Mouse (Mus musculus) midbrain, embryonic 16.5 days (tissue): Measurements from ENCODE around the gene Zcchc14. TPM values are rescaled to one million over a fixed set of nuclear protein-coding genes. Genes with fewer than 3 reads are reported as not detected.
"Not testable (repeated sequence)": the region's sequence is repeated elsewhere in the genome, so short reads cannot be mapped to it uniquely, and the experiment has no call there.

Source experiments
- ATAC-seq: fragments of 200-750 bp; cut with Nextera tagmentation; 2 replicates; pipeline ENCODE4 v1.8.0; 2017; ENCODE audit warnings: moderate TSS enrichment
- H3K27ac ChIP-seq: fragments of 300-500 bp; sonication (generic); 2 replicates; pipeline ENCODE4 v1.5.1; 2014; ENCODE audit warnings: mild to moderate bottlenecking, low read length, mixed read lengths
- H3K27me3 ChIP-seq: fragments of 300-500 bp; sonication (generic); 2 replicates; pipeline ENCODE4 v1.6.1; 2014; ENCODE audit warnings: low read depth, low read length, mixed read lengths; ENCODE audit not compliant: control insufficient read depth, insufficient read depth
- H3K36me3 ChIP-seq: fragments of 300-500 bp; sonication (generic); 2 replicates; pipeline ENCODE4 v1.6.1; 2014; ENCODE audit warnings: mild to moderate bottlenecking, low read length, moderate library complexity, mixed read lengths; ENCODE audit not compliant: control insufficient read depth, insufficient read depth
- H3K4me1 ChIP-seq: fragments of 300-500 bp; sonication (generic); 2 replicates; pipeline ENCODE4 v1.6.1; 2014; ENCODE audit warnings: mild to moderate bottlenecking, low read length, mixed read lengths; ENCODE audit not compliant: control insufficient read depth, insufficient read depth
- H3K4me2 ChIP-seq: fragments of 300-500 bp; sonication (generic); 2 replicates; pipeline ENCODE4 v1.6.1; 2014; ENCODE audit warnings: mild to moderate bottlenecking, low read length, mixed read lengths
- H3K4me3 ChIP-seq: fragments of 300-500 bp; sonication (generic); 2 replicates; pipeline ENCODE4 v1.5.1; 2014; ENCODE audit warnings: low read depth, mild to moderate bottlenecking, low read length, moderate library complexity, mixed read lengths
- H3K9ac ChIP-seq: fragments of 300-500 bp; sonication (generic); 2 replicates; pipeline ENCODE4 v1.6.1; 2014; ENCODE audit warnings: low read depth, low read length, mixed read lengths
- H3K9me3 ChIP-seq: fragments of 300-500 bp; sonication (generic); replicated peaks from 2 replicates; pipeline ENCODE4 v1.6.1; 2014; ENCODE audit warnings: mild to moderate bottlenecking, low read length, mixed read lengths; ENCODE audit not compliant: control insufficient read depth, poor library complexity, severe bottlenecking
- WGBS: fragments of 180-500 bp; shearing (Covaris S2); extraction: QIAGEN DNeasy Blood & Tissue Kit; methylation state at CpG from one replicate; pipeline ENCODE4 v1.1.7; 2014; 5-methylcytosine and 5-hydroxymethylcytosine counted together
- polyA plus RNA-seq: library from polyadenylated mRNA; unstranded; fragments of >200 nt; fragmentation: Nextera tagmentation; extraction: Ambion mirVana; gene quantifications from 2 replicates; pipeline ENCODE4 v1.2.1, GENCODE M21; 2015

The Zcchc14 gene
- polyA plus RNA-seq, 1 experiment from 2014 or later: 23.9 TPM

DNA sequence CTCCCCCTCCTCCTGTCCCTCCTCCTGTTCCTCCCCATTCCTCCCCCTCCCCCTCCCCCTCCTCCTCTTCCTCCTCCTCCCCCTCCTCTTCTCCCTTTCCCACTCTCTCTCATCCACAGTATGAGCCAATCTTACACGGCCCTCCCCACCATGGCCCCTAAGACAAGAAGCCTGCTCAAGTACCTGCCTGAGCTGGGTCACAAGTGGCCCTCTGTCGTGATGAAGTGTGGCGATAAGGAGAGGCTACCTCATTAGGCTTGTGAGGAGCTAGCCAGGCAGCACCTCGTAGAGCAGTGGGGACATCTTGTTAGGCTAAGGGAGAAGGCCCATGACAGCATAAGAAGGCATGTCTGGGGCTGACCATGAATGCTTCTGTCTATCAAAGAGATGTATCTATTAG, 20.5 kb upstream of the Zcchc14 start:
- no peaks in the 10 kb centered on the region for H3K9me3 ChIP-seq
- no peak overlapping the region for H3K9ac ChIP-seq
- WGBS: 69% methylated on average over 4 of the region's 4 CpGs
- H3K4me3 ChIP-seq: no peak overlapping the region
- H3K36me3 ChIP-seq: no peaks in the 10 kb centered on the region
- peak overlapping the region; percentile 75 for H3K27ac ChIP-seq
- ATAC-seq: no peak
- no peaks in the 10 kb centered on the region for H3K27me3 ChIP-seq
- no peak overlapping the region for H3K4me2 ChIP-seq
- H3K4me1 ChIP-seq: peaks cover 17% of the 10 kb centered on the region

DNA sequence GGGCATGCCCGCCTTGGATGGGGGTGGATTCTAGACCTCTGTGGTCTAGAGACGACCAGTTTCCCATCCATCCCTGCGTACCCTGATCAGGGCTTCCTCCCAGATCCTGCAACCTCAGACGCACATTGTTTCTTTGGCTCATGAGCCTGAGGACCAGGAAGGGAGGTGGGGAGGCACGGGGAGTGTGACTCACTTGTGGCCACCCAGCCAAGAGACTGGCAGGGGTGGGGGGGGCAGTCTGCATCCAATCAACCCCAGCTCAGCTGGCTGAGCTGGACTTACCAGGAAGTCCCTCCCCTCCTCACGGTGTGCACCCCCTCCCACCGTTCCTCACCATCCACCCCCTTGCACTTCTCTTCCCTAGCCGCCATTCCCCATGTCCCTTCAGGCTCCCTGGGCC, 16.5 kb upstream of the Zcchc14 start:
- Histone ChIP-seq H3K9me3 (no peaks in the 10 kb centered on the region), H3K9ac (0 out of 2 replicates have a peak overlapping the region, but pooled peaks have one; percentile 27), H3K4me1 (peaks cover 22% of the 10 kb centered on the region), H3K4me2 (no peak overlapping the region), H3K27ac (no peak overlapping the region), H3K27me3 (no peaks in the 10 kb centered on the region), H3K36me3 (no peaks in the 10 kb centered on the region), H3K4me3 (no peak overlapping the region)
- WGBS: 20% methylated on average over 8 of the region's 8 CpGs
- peak; percentile 27; the same call in 1 of the 2 replicates for ATAC-seq

DNA sequence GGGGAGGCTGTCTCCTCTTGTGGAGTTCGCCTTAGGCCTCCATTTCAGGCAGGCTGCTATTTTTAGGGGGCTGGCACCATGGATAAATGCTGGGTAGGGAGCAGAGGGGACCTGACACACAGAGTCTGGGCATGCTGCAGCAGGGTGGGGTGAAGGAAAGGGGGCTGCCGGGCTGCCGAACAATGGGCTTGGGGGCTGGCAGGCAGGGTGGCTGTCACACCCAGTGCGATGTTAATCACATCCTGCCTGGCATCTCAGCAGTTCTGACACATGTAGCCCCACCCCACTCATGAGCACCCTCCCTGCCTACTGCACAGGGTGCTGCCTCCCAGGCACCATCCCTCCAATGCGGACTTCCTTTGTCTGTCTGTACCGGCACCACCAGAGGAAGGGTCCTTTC, 15.9 kb upstream of the Zcchc14 start:
- no peak overlapping the region for H3K4me2 ChIP-seq
- H3K4me3 ChIP-seq: no peak overlapping the region

DNA sequence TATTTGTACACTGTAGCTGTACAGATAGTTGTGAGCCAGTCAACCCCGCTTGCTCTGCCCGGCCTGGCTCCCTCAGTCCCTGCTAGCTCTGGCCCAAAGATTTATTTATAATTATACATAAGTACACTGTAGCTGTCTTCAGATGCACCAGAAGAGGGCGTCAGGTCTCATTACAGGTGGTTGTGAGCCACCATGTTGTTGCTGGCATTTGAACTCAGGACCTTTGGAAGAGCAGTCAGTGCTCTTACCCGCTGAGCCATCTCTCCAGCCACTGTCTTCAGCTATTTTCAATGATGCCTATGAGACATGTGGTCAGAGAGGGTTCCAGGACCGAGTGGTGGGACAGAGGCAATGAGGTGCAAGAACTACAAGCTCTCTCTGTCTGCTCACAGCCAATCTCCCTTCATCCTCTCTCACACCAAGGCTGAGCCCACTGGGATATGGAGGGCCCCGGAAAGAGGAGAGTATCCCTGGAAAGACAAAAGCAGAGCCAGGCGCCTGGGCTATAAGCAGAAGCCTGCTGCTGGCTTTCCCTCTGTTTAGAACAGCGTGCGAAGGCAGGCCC, 15.3 kb upstream of the Zcchc14 start:
- H3K9me3 ChIP-seq, H3K4me3 ChIP-seq, H3K36me3 ChIP-seq, ATAC-seq, H3K4me2 ChIP-seq, H3K9ac ChIP-seq, H3K27me3 ChIP-seq: not testable (repeated sequence)
- peak overlapping the region; percentile 51 for H3K27ac ChIP-seq
- WGBS: 71% methylated on average over 9 of the region's 9 CpGs
- peaks cover 18% of the 10 kb centered on the region for H3K4me1 ChIP-seq

More for the DNA sequence above, 15.9 kb upstream of the Zcchc14 start:
- H3K9ac ChIP-seq: no peak overlapping the region
- no peaks in the 10 kb centered on the region for H3K36me3 ChIP-seq
- peaks cover 22% of the 10 kb centered on the region for H3K4me1 ChIP-seq
- H3K27ac ChIP-seq: peak overlapping the region; percentile 51
- peak; percentile 28 for ATAC-seq
- no peaks in the 10 kb centered on the region for H3K27me3 ChIP-seq
- H3K9me3 ChIP-seq: no peaks in the 10 kb centered on the region
- WGBS: 41% methylated on average over 6 of the region's 6 CpGs

DNA sequence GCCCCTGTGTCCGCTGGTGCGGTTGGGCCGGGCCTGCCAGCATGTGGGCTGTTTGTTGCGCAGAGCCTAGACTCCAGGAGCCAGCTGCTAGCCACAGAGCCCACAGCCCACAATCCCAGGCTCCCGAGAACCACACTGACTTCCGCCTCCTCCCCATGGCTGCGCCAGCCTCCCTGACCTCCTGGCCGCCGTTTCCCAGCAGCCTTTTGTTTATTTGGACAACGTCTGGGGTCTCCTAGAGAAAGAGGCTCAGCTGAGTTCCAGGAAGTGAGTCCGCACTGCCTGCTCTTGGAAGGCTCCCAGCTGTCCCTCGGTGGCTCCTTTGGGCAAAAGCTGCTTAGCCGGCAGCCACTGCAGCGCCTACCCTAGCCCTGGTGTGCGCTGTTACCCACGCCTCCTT, 12.6 kb upstream of the Zcchc14 start:
- peak overlapping the region; percentile 35; the same call in 1 of the 2 replicates for H3K27ac ChIP-seq
- no peak overlapping the region for H3K9ac ChIP-seq
- H3K4me3 ChIP-seq: no peak overlapping the region
- peak overlapping the region; percentile 19 for H3K4me2 ChIP-seq
- no peak for ATAC-seq
- WGBS: 4% methylated on average over 16 of the region's 16 CpGs
- peaks cover 18% of the 10 kb centered on the region for H3K4me1 ChIP-seq
- no peaks in the 10 kb centered on the region for H3K27me3 ChIP-seq
- no peaks in the 10 kb centered on the region for H3K36me3 ChIP-seq
- H3K9me3 ChIP-seq: no peaks in the 10 kb centered on the region

DNA sequence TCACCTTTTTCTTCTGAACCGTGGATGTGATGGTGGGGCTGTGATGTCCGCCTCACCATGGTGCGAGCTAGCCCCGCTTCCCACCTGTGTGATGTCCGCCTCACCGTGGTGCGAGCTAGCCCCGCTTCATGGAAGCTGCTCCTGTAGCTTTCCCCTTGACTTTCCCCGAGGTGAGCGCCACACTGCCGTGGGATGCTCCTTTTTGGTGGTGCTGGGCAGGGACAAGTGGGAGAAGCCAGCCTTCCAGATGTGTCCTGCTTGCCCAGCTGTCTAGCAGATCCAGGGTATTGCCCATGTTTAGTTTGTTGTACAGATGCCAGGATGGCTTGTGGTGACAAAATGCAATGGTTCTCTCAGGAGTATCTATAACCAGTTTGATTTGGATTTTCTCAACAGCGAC, 10.4 kb upstream of the Zcchc14 start:
- WGBS: 94% methylated on average over 12 of the region's 12 CpGs

DNA sequence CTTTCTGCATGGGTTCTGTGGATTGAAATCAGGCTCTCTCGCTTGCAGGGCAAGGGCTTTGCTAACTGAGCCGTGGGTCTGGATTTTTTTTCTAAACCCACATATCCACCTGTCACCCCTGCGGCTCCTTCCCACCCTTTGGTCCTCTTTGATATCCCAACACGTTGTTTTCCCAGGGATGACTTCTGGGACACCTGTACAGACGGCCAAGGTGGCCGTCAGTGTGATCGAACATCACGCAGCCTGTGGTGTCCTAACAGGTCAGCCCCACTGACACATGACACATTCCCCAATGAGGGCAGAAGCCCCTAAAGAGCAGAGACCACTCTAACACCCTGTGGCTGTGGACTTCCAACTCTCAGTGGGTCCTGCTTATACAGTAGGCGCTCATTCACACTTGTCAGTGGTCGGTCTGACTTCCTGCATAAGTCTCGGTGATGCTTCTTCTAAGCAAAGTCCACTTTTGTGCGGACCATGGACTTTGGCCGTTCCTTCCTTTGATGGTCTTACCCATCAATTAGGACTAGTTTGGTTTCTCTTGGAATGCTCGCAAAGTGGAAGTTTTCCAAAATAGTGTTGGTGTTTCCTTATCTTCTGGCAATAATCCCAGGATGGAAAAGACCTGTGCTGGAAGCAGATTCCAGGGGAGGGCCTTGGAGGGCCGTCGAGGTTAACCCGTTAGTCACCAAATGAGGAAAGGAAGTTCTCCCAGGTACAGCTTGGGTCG, 9.1 kb upstream of the Zcchc14 start:
- Histone ChIP-seq H3K4me3 (no peak overlapping the region), H3K9me3 (no peaks in the 10 kb centered on the region)
- no peak for ATAC-seq

More for the DNA sequence above, 10.4 kb upstream of the Zcchc14 start:
- Histone ChIP-seq H3K27me3 (no peaks in the 10 kb centered on the region), H3K36me3 (no peaks in the 10 kb centered on the region), H3K4me1 (peaks cover 4% of the 10 kb centered on the region), H3K9ac (no peak overlapping the region), H3K4me3 (no peak overlapping the region), H3K27ac (no peak overlapping the region), H3K4me2 (no peak overlapping the region), H3K9me3 (no peaks in the 10 kb centered on the region)
- no peak for ATAC-seq

DNA sequence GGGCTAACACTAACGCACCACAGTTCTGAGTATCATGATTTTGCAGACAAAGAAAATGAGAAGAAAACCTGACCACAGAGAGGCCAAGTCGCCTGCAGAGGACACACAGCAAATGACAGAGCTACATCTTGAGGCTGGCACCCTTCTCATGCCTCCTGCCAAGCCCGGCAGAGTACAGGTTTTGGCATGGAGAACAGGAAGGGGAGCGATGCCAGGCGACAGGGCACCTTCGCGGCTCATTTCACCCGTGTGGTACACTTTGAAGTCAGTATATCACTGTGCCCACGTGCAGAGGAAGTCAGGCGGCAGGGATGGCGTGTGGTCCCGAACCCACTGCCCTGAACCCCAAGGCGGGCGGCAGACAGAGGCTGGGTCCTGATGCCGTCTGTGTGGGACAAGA, 7.9 kb upstream of the Zcchc14 start:
- H3K4me2 ChIP-seq: no peak overlapping the region
- no peak for ATAC-seq
- WGBS: 80% methylated on average over 15 of the region's 15 CpGs
- H3K9ac ChIP-seq: no peak overlapping the region
- no peaks in the 10 kb centered on the region for H3K9me3 ChIP-seq
- no peaks in the 10 kb centered on the region for H3K36me3 ChIP-seq
- H3K27ac ChIP-seq: no peak overlapping the region
- H3K4me3 ChIP-seq: no peak overlapping the region
- H3K4me1 ChIP-seq: peaks cover 4% of the 10 kb centered on the region
- no peaks in the 10 kb centered on the region for H3K27me3 ChIP-seq

More for the DNA sequence above, 9.1 kb upstream of the Zcchc14 start:
- H3K9ac ChIP-seq: no peak overlapping the region
- no peak overlapping the region for H3K27ac ChIP-seq
- WGBS: 89% methylated on average over 18 of the region's 18 CpGs
- H3K36me3 ChIP-seq: no peaks in the 10 kb centered on the region
- no peaks in the 10 kb centered on the region for H3K27me3 ChIP-seq
- H3K4me1 ChIP-seq: peaks cover 4% of the 10 kb centered on the region
- no peak overlapping the region for H3K4me2 ChIP-seq

DNA sequence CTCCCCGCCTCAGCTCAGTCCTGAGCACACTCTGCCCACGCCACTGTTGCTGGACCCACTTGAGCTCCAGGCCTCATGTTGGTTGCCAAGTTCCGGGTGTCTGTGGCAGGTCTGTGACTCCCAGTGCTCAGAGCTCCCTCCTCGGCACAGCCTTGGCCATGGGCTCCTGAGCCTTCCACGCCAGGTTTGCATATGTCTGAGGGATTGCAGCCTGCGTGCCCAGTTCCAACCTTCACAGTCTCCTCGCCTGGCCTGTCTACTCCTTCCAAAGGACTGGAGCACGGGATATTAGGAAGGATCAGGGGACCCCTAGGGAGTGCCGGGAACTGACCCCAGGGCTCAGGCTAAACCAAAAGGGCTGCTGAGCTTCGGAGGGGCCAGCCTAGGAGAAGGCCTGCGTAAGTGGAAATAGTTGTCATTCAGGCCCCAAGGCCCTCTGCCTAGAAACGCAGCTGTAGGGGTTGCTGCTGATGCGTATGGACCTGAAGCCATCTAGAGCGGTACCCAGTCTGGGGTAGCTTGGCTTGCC, 2.3 kb upstream of the Zcchc14 start:
- no peak overlapping the region for H3K27ac ChIP-seq
- ATAC-seq: no peak
- H3K4me2 ChIP-seq: no peak overlapping the region
- 0 out of 2 replicates have a peak overlapping the region, but pooled peaks have one; percentile 14 for H3K9ac ChIP-seq
- no peaks in the 10 kb centered on the region for H3K36me3 ChIP-seq
- H3K4me1 ChIP-seq: peaks cover 23% of the 10 kb centered on the region
- WGBS: 78% methylated on average over 14 of the region's 14 CpGs
- H3K9me3 ChIP-seq: no peaks in the 10 kb centered on the region
- no peak overlapping the region for H3K4me3 ChIP-seq
- no peaks in the 10 kb centered on the region for H3K27me3 ChIP-seq
